Mouse (Mus musculus): ENCODE data around the gene Nrxn2. TPM values are rescaled to one million over a fixed set of nuclear protein-coding genes. Genes with fewer than 3 reads are reported as not detected.

Gene Nrxn2
- polyA plus RNA-seq, 1 experiment = 2.9 TPM

- Histone ChIP-seq H3K27ac (ENCODE audit: insufficient read depth, low read depth, low read length) (no peak overlapping the region), H3K36me3 (ENCODE audit: control insufficient read depth, insufficient read depth, low read length) (no peaks in the 10 kb centered on the region), H3K4me3 (ENCODE audit: low read depth, low read length) (no peak overlapping the region), H3K27me3 (ENCODE audit: control insufficient read depth, insufficient read depth, low read length) (peaks cover 3% of the 10 kb centered on the region; the same call in 1 of the 2 replicates), H3K4me1 (ENCODE audit: control insufficient read depth, insufficient read depth, insufficient read length, low read length) (peaks cover 8% of the 10 kb centered on the region)
- 87% methylated on average over 8 of the region's 8 CpGs for WGBS
- TF ChIP-seq CTCF (IDR thresholded peaks at IDR 0.05; ENCODE audit: extremely low read depth, insufficient read length, insufficient replicate concordance, low read depth, low read length) (no peak), POLR2A (IDR thresholded peaks at IDR 0.05; ENCODE audit: low read depth, low read length) (no peak)
Measured at GRCm38 (mm10) chr19:6407109-6407508, 11.4 kb upstream of the Nrxn2 start.

GRCm38 (mm10) chr19:6407816-6408510 is 10.6 kb upstream of the Nrxn2 start:
- no peak for TF ChIP-seq POLR2A (IDR thresholded peaks at IDR 0.05; ENCODE audit: low read depth, low read length)
- TF ChIP-seq CTCF (IDR thresholded peaks at IDR 0.05; ENCODE audit: extremely low read depth, insufficient read length, insufficient replicate concordance, low read depth, low read length) = no peak
- no peaks in the 10 kb centered on the region for H3K36me3 ChIP-seq (ENCODE audit: control insufficient read depth, insufficient read depth, low read length)

GRCm38 (mm10) chr19:6408749-6409148 is 9.8 kb upstream of the Nrxn2 start:
- 75% methylated on average over 8 of the region's 8 CpGs for WGBS
- no peaks in the 10 kb centered on the region for H3K27me3 ChIP-seq (ENCODE audit: control insufficient read depth, insufficient read depth, low read length)
- no peak overlapping the region for H3K27ac ChIP-seq (ENCODE audit: insufficient read depth, low read depth, low read length)
- no peak for TF ChIP-seq CTCF (IDR thresholded peaks at IDR 0.05; ENCODE audit: extremely low read depth, insufficient read length, insufficient replicate concordance, low read depth, low read length)
- no peak for TF ChIP-seq POLR2A (IDR thresholded peaks at IDR 0.05; ENCODE audit: low read depth, low read length)
- H3K4me3 ChIP-seq (ENCODE audit: low read depth, low read length) = no peak overlapping the region
- peaks cover 7% of the 10 kb centered on the region for H3K4me1 ChIP-seq (ENCODE audit: control insufficient read depth, insufficient read depth, insufficient read length, low read length)
- H3K36me3 ChIP-seq (ENCODE audit: control insufficient read depth, insufficient read depth, low read length) = no peaks in the 10 kb centered on the region

More at GRCm38 (mm10) chr19:6407816-6408510, 10.6 kb upstream of the Nrxn2 start:
- H3K4me3 ChIP-seq (ENCODE audit: low read depth, low read length) = no peak overlapping the region
- H3K4me1 ChIP-seq (ENCODE audit: control insufficient read depth, insufficient read depth, insufficient read length, low read length) = peaks cover 7% of the 10 kb centered on the region
- H3K27me3 ChIP-seq (ENCODE audit: control insufficient read depth, insufficient read depth, low read length) = no peaks in the 10 kb centered on the region
- no peak overlapping the region for H3K27ac ChIP-seq (ENCODE audit: insufficient read depth, low read depth, low read length)
- WGBS = 44% methylated on average over 16 of the region's 16 CpGs

- Histone ChIP-seq H3K27ac (ENCODE audit: insufficient read depth, low read depth, low read length) (no peak overlapping the region), H3K4me3 (ENCODE audit: low read depth, low read length) (no peak overlapping the region), H3K27me3 (ENCODE audit: control insufficient read depth, insufficient read depth, low read length) (no peaks in the 10 kb centered on the region), H3K36me3 (ENCODE audit: control insufficient read depth, insufficient read depth, low read length) (no peaks in the 10 kb centered on the region), H3K4me1 (ENCODE audit: control insufficient read depth, insufficient read depth, insufficient read length, low read length) (peaks cover 7% of the 10 kb centered on the region)
- WGBS = 66% methylated on average over 5 of the region's 5 CpGs
- TF ChIP-seq POLR2A (IDR thresholded peaks at IDR 0.05; ENCODE audit: low read depth, low read length) = no peak
- no peak for TF ChIP-seq CTCF (IDR thresholded peaks at IDR 0.05; ENCODE audit: extremely low read depth, insufficient read length, insufficient replicate concordance, low read depth, low read length)
Measured at GRCm38 (mm10) chr19:6409176-6409575, 9.4 kb upstream of the Nrxn2 start.

GRCm38 (mm10) chr19:6409936-6410335 is 8.6 kb upstream of the Nrxn2 start:
- no peaks in the 10 kb centered on the region for H3K27me3 ChIP-seq (ENCODE audit: control insufficient read depth, insufficient read depth, low read length)
- H3K36me3 ChIP-seq (ENCODE audit: control insufficient read depth, insufficient read depth, low read length) = no peaks in the 10 kb centered on the region
- no peak overlapping the region for H3K4me3 ChIP-seq (ENCODE audit: low read depth, low read length)
- H3K27ac ChIP-seq (ENCODE audit: insufficient read depth, low read depth, low read length) = no peak overlapping the region
- 86% methylated on average over 5 of the region's 5 CpGs for WGBS
- peaks cover 6% of the 10 kb centered on the region; the same call in 1 of the 2 replicates for H3K4me1 ChIP-seq (ENCODE audit: control insufficient read depth, insufficient read depth, insufficient read length, low read length)
- TF ChIP-seq POLR2A (IDR thresholded peaks at IDR 0.05; ENCODE audit: low read depth, low read length) (no peak), CTCF (IDR thresholded peaks at IDR 0.05; ENCODE audit: extremely low read depth, insufficient read length, insufficient replicate concordance, low read depth, low read length) (no peak)

- no peaks in the 10 kb centered on the region for H3K36me3 ChIP-seq (ENCODE audit: control insufficient read depth, insufficient read depth, low read length)
- no peak overlapping the region for H3K4me3 ChIP-seq (ENCODE audit: low read depth, low read length)
- no peak overlapping the region for H3K27ac ChIP-seq (ENCODE audit: insufficient read depth, low read depth, low read length)
- H3K4me1 ChIP-seq (ENCODE audit: control insufficient read depth, insufficient read depth, insufficient read length, low read length) = no peaks in the 10 kb centered on the region
- TF ChIP-seq CTCF (IDR thresholded peaks at IDR 0.05; ENCODE audit: extremely low read depth, insufficient read length, insufficient replicate concordance, low read depth, low read length) = no peak
- no peak for TF ChIP-seq POLR2A (IDR thresholded peaks at IDR 0.05; ENCODE audit: low read depth, low read length)
- 53% methylated on average over 14 of the region's 14 CpGs for WGBS
- H3K27me3 ChIP-seq (ENCODE audit: control insufficient read depth, insufficient read depth, low read length) = no peaks in the 10 kb centered on the region
Measured at GRCm38 (mm10) chr19:6412798-6413197, 5.7 kb upstream of the Nrxn2 start.

GRCm38 (mm10) chr19:6415454-6415853 is 3.1 kb upstream of the Nrxn2 start:
- WGBS = 59% methylated on average over 6 of the region's 6 CpGs
- Histone ChIP-seq H3K27me3 (ENCODE audit: control insufficient read depth, insufficient read depth, low read length) (peaks cover 10% of the 10 kb centered on the region), H3K4me3 (ENCODE audit: low read depth, low read length) (no peak overlapping the region), H3K4me1 (ENCODE audit: control insufficient read depth, insufficient read depth, insufficient read length, low read length) (no peaks in the 10 kb centered on the region; the same call in 1 of the 2 replicates), H3K36me3 (ENCODE audit: control insufficient read depth, insufficient read depth, low read length) (no peaks in the 10 kb centered on the region), H3K27ac (ENCODE audit: insufficient read depth, low read depth, low read length) (no peak overlapping the region)
- TF ChIP-seq CTCF (IDR thresholded peaks at IDR 0.05; ENCODE audit: extremely low read depth, insufficient read length, insufficient replicate concordance, low read depth, low read length) = no peak
- no peak for TF ChIP-seq POLR2A (IDR thresholded peaks at IDR 0.05; ENCODE audit: low read depth, low read length)

All from small intestine, adult 2 months (tissue).